Mouse (Mus musculus) CH12.LX (cell line): ENCODE measurements around the gene Galnt12.

ENCODE experiments used
- CHD1 ChIP-seq: IDR thresholded peaks from 2 replicates; pipeline ENCODE4 v1.6.1; 2012; ENCODE audit warnings: low read depth, low read length, improper control_type of control experiment, inconsistent platforms
- CHD2 ChIP-seq: IDR thresholded peaks from 2 replicates; pipeline ENCODE4 v1.6.1; 2011; ENCODE audit warnings: low read length, improper control_type of control experiment
- CTCF ChIP-seq, 2 experiments: IDR thresholded peaks in 1 of 2; conservative IDR thresholded peaks in 1 of 2; 2 replicates each; pipeline ENCODE4 v1.5.1; 2011 to 2012; ENCODE audit warnings: low read depth in 2 of 2, low read length in 2 of 2, improper control_type of control experiment in 1 of 2, inconsistent platforms in 1 of 2, mild to moderate bottlenecking in 1 of 2, moderate library complexity in 1 of 2
- ETS1 ChIP-seq: conservative IDR thresholded peaks from 2 replicates; pipeline ENCODE4 v1.6.1; 2012; ENCODE audit warnings: low read depth, mild to moderate bottlenecking, inconsistent platforms, low read length, improper control_type of control experiment, moderate library complexity
- GABPA ChIP-seq: IDR thresholded peaks from 2 replicates; pipeline ENCODE4 v1.6.1; 2012; ENCODE audit warnings: low read depth, low read length, improper control_type of control experiment, inconsistent platforms; ENCODE audit not compliant: insufficient replicate concordance
- IRF4 ChIP-seq: IDR thresholded peaks from 2 replicates; pipeline ENCODE4 v1.6.1; 2014; ENCODE audit warnings: low read depth, mild to moderate bottlenecking, inconsistent platforms, low read length, improper control_type of control experiment
- MAX ChIP-seq: IDR thresholded peaks from 2 replicates; pipeline ENCODE4 v1.6.1; 2011; ENCODE audit warnings: low read length, improper control_type of control experiment
- MEF2A ChIP-seq: IDR thresholded peaks from 2 replicates; pipeline ENCODE4 v1.6.1; 2014; ENCODE audit warnings: low read depth, mild to moderate bottlenecking, inconsistent platforms, low read length, improper control_type of control experiment, borderline replicate concordance
- MYC ChIP-seq: IDR thresholded peaks from 2 replicates; pipeline ENCODE4 v1.6.1; 2011; ENCODE audit warnings: low read depth, mild to moderate bottlenecking, improper control_type of control experiment, low read length
- POLR2A ChIP-seq: IDR thresholded peaks from 2 replicates; pipeline ENCODE4 v1.6.1; 2011; ENCODE audit warnings: low read depth, mild to moderate bottlenecking, improper control_type of control experiment, low read length
- RAD21 ChIP-seq: IDR thresholded peaks from 2 replicates; pipeline ENCODE4 v1.6.1; 2011; ENCODE audit warnings: low read depth, mild to moderate bottlenecking, low read length, improper control_type of control experiment, moderate library complexity
- USF1 ChIP-seq: IDR thresholded peaks from 2 replicates; pipeline ENCODE4 v1.6.1; 2014; ENCODE audit warnings: low read depth, mild to moderate bottlenecking, inconsistent platforms, low read length, improper control_type of control experiment

DNA sequence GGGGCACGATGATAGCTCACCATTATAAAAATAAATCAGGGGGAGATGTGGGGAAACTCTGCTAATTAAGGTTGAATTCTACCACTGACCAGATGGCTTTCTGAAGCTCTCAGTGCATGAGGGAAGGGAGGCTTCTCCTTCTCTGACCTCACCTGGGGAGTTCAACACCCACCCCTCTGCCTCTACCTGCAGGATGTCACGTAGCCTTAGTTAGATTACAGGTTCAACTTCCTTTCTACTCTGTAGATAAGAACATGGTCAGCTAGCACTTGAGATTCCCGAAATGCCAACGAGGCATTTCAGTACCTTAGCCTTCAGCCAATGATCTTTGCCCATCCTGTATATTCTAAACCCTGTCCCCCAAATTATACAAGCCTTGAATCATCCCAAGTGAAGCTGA is 54.9 kb downstream of the Galnt12 start:
- TF ChIP-seq MEF2A (no peak), CHD1 (no peak), CTCF (conservative IDR thresholded peaks at IDR 0.05 in 1 of 2, IDR thresholded peaks at IDR 0.05 in 1 of 2; ENCODE audit: low read depth in 2 of 2, low read length in 2 of 2) (no peak), ETS1 (no peak), MYC (no peak), MAX (no peak), POLR2A (no peak), CHD2 (no peak), RAD21 (no peak), GABPA (no peak), IRF4 (no peak), USF1 (no peak)
